Mouse (Mus musculus) ES-E14 (cell line): ENCODE data around the gene Gpr107.

ENCODE experiments used
- HCFC1 ChIP-seq: IDR thresholded peaks from 2 replicates; pipeline ENCODE4 v1.6.1; 2012; ENCODE audit warnings: low read length, inconsistent platforms, borderline replicate concordance; ENCODE audit not compliant: insufficient read depth
- MAFK ChIP-seq: IDR thresholded peaks from 2 replicates; pipeline ENCODE4 v1.6.1; 2014; ENCODE audit warnings: mild to moderate bottlenecking, low read depth, low read length, inconsistent platforms; ENCODE audit not compliant: insufficient read depth
- ZC3H11A ChIP-seq: IDR thresholded peaks from 2 replicates; pipeline ENCODE4 v1.6.1; 2012; ENCODE audit warnings: low read depth, mild to moderate bottlenecking, inconsistent platforms, low read length, borderline replicate concordance
- ZNF384 ChIP-seq: IDR thresholded peaks from 2 replicates; pipeline ENCODE4 v1.6.1; 2012; ENCODE audit warnings: low read depth, low read length, inconsistent platforms

DNA sequence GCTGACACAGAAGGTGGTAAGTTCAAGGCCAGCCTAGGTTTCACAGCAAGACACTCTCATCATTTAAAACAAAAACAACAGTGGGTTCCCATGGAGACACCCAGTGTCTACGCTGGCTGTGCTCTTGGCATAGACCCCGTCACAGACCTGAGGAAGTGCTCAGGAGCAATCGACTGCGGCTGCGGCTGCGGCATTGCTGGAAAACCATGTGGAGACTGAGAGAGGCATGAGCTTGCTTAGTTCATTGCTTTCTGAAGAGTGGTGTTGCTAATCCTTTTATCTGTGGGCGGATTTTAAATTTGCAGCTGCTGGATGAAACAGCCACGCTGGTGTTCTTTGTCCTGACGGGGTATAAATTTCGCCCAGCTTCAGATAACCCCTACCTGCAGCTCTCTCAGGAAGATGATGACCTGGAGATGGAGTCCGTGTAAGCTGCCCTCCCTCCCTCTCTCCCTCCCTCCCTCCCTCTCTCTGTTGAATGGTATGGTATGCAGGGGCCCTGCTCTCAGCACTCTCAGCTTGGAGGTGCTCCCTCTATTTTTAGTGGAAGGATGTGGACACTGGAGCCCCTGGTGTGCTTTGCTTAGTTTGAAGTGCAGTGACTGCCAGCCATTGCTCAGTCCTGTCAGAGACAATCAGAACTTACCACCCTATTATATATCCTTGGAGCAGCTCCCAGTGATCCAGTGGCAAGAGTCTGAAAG, 58.2 kb downstream of the Gpr107 start:
- TF ChIP-seq MAFK, result no peak
- no peak for TF ChIP-seq ZNF384
- TF ChIP-seq HCFC1, result no peak
- no peak for TF ChIP-seq ZC3H11A
